Mouse (Mus musculus) ES-E14 (cell line): ENCODE results near the gene Nupr1.

Experiments
- MAFK ChIP-seq: IDR thresholded peaks from 2 replicates; pipeline ENCODE4 v1.6.1; 2014; ENCODE audit warnings: mild to moderate bottlenecking, low read depth, low read length, inconsistent platforms; ENCODE audit not compliant: insufficient read depth
- ZC3H11A ChIP-seq: IDR thresholded peaks from 2 replicates; pipeline ENCODE4 v1.6.1; 2012; ENCODE audit warnings: low read depth, mild to moderate bottlenecking, inconsistent platforms, low read length, borderline replicate concordance

- no peak for TF ChIP-seq MAFK
- no peak for TF ChIP-seq ZC3H11A
Observed at GRCm38 (mm10) chr7:126601896-126602295, 28.8 kb downstream of the Nupr1 start.
